Mouse (Mus musculus): Measurements from ENCODE around the gene 4930544D05Rik. TPM values are rescaled to one million over a fixed set of nuclear protein-coding genes. Genes with fewer than 3 reads are reported as not detected.

4930544D05Rik gene
- total RNA-seq, 1 experiment: 0.45 TPM

DNA sequence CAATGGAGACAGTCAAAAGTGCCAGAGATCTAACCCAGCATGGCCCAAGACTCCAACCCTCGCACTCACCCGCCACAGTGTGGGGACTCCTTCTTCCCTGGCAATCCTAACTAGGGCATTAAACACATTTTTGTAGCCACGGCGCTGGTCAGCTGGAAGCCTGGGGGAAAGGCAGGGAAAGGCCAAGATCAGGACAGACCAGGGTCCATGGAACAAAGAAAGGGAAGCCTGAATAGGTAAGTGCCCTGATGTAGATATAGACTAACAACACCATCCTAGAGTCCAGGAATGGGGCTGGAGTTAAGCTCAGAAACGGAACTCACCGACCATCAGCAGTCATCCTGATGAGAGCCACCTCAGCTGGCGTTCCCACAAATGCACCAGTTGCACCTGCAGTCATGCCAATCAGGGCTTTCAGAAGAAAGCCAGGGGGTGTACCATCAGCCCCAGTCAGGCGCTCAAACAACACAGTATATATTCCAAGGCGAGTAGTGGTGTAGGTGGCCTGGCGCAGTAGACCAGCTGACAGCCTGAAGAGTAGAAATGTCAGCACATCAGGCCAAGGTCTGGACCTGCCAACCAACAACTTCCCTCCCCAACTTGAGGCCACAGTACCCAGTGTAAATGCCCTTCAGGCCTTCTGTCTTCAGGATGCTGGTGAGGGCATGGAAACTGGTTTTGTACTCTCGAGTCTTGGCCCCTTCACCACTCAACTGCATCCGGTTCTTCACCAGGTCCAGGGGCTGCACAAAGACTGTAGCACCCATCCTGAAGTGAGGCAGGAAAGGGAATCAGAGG is 30.0 kb downstream of the 4930544D05Rik start:
- no peaks in the 10 kb centered on the region for H3K9me3 ChIP-seq (ENCODE audit: control insufficient read depth, insufficient read depth, low read depth, low read length)
- peaks cover 0 to 10% of the 10 kb centered on the region in 2 experiments; a peak in 2 of 4 replicates for H3K4me1 ChIP-seq (ENCODE audit: control insufficient read depth in 2 of 2, insufficient read depth in 2 of 2, low read length in 2 of 2, poor library complexity in 1 of 2)
- H3K4me3 ChIP-seq (ENCODE audit: insufficient read depth in 1 of 2, low read depth in 1 of 2, low read length in 2 of 2, poor library complexity in 1 of 2, severe bottlenecking in 1 of 2): peak overlapping the region; percentile 63 to 81
- no peak overlapping the region for H3K27ac ChIP-seq (ENCODE audit: insufficient read depth, low read depth, low read length, poor library complexity, severe bottlenecking)
- no peak for DNase-seq (ENCODE audit: low read depth, low spot score)
- peak overlapping the region; percentile 95 for H3K9ac ChIP-seq (ENCODE audit: insufficient read depth, low read depth, low read length, poor library complexity, severe bottlenecking)
- in situ Hi-C loops (cut with MboI; ENCODE audit: low sequenced_read_pairs in 2 of 2, unreplicated experiment in 2 of 2): no loop called here
- no peak for TF ChIP-seq ZNF384 (IDR thresholded peaks at IDR 0.05; ENCODE audit: low read depth, low read length)
- peaks cover 33% of the 10 kb centered on the region for H3K36me3 ChIP-seq (ENCODE audit: control insufficient read depth, insufficient read depth, low read length, poor library complexity, severe bottlenecking)

- no peaks in the 10 kb centered on the region for H3K9me3 ChIP-seq (ENCODE audit: control insufficient read depth, insufficient read depth, low read depth, low read length)
- peaks cover 38% of the 10 kb centered on the region for H3K36me3 ChIP-seq (ENCODE audit: control insufficient read depth, insufficient read depth, low read length, poor library complexity, severe bottlenecking)
- peak overlapping the region; percentile 63 to 81 for H3K4me3 ChIP-seq (ENCODE audit: insufficient read depth in 1 of 2, low read depth in 1 of 2, low read length in 2 of 2, poor library complexity in 1 of 2, severe bottlenecking in 1 of 2)
- DNase-seq (ENCODE audit: low read depth, low spot score): no peak
- peak overlapping the region; percentile 95 for H3K9ac ChIP-seq (ENCODE audit: insufficient read depth, low read depth, low read length, poor library complexity, severe bottlenecking)
- no peak for TF ChIP-seq HCFC1 (IDR thresholded peaks at IDR 0.05; ENCODE audit: borderline replicate concordance, insufficient read depth, low read length)
- no peak for TF ChIP-seq ZNF384 (IDR thresholded peaks at IDR 0.05; ENCODE audit: low read depth, low read length)
- TF ChIP-seq MAFK (IDR thresholded peaks at IDR 0.05; ENCODE audit: insufficient read depth, low read depth, low read length): no peak
- TF ChIP-seq CHD2 (IDR thresholded peaks at IDR 0.05; ENCODE audit: low read depth, low read length): no peak
- no peak for TF ChIP-seq ZC3H11A (IDR thresholded peaks at IDR 0.05; ENCODE audit: borderline replicate concordance, low read depth, low read length)
- H3K4me1 ChIP-seq (ENCODE audit: control insufficient read depth in 2 of 2, insufficient read depth in 2 of 2, low read length in 2 of 2, poor library complexity in 1 of 2): peaks cover 0 to 10% of the 10 kb centered on the region in 2 experiments; a peak in 2 of 4 replicates
- in situ Hi-C loops (cut with MboI; ENCODE audit: low sequenced_read_pairs in 2 of 2, unreplicated experiment in 2 of 2): no loop called here
- H3K27ac ChIP-seq (ENCODE audit: insufficient read depth, low read depth, low read length, poor library complexity, severe bottlenecking): peak overlapping the region; percentile 56
These were observed 30.6 kb downstream of the 4930544D05Rik start for GRCm38 (mm10) chr11:70646259-70646555.

DNA sequence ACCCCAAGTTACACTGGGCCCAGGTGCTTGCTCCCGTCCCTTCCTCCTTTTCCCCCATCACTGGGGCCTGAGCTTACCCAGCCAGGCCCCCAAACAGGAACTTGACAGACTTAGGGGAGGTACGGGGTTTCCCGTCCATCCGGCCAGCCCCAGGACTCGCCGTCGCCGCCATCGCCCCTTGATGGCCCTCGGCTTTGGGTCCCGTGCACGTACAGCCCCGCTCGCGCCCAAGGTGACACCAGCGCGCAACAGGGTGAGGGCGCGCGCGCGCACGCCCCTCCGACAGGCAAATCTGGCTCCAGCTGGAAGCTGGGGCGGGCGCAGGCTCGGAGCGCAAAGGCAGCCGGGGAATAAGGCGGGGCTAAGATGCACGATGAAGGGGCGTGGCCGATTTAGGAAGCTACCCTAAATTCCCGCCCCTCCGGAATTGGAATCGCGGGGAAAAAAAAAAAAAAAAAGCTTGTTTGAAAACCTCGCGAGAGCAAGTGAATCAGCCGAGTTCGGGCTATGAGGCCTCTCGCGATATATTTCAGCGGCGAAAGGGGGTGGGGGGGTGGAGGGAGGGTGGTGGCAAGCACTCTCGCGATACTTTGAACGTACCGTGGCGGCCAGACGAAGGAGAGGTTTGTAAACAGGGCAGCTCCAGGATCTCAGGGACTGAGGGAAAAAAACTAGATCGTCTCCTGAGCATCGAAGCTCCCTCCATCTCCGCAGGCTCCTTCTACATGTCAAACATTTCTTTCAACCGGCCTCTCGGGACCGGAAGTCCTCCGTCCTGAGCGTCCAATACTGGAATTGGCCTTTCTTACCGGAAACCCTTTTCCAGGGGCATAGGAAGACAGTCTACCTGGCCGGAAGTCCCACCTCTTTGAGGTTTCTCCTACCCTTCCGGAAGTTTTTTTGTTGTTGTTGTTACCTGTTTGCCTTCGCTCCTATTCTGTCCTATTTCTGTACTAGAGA is 31.3 kb downstream of the 4930544D05Rik start, which contains the start of the genes Rnf167 and Slc25a11:
Gene Rnf167 (plus strand): TSS at position 545 of the 960 bp plus-strand sequence.
Gene Slc25a11 (minus strand): TSS at position 789 of the 960 bp plus-strand sequence.
- in situ Hi-C loops (cut with MboI; ENCODE audit: low sequenced_read_pairs in 2 of 2, unreplicated experiment in 2 of 2): no loop called here
- Histone ChIP-seq H3K4me3 (ENCODE audit: insufficient read depth in 1 of 2, low read depth in 1 of 2, low read length in 2 of 2, poor library complexity in 1 of 2, severe bottlenecking in 1 of 2) (peak within 1 kb of the TSS; percentile 78 to 85), H3K27ac (ENCODE audit: insufficient read depth, low read depth, low read length, poor library complexity, severe bottlenecking) (peak within 1 kb of the TSS; percentile 96), H3K36me3 (ENCODE audit: control insufficient read depth, insufficient read depth, low read length, poor library complexity, severe bottlenecking) (peaks cover 45% of the 10 kb centered on the region), H3K9me3 (ENCODE audit: control insufficient read depth, insufficient read depth, low read depth, low read length) (no peaks in the 10 kb centered on the region), H3K9ac (ENCODE audit: insufficient read depth, low read depth, low read length, poor library complexity, severe bottlenecking) (peak within 1 kb of the TSS; percentile 95), H3K4me1 (ENCODE audit: control insufficient read depth in 2 of 2, insufficient read depth in 2 of 2, low read length in 2 of 2, poor library complexity in 1 of 2) (peaks cover 0 to 10% of the 10 kb centered on the region in 2 experiments; a peak in 2 of 4 replicates)
- peak; percentile 99 for TF ChIP-seq ZNF384 (IDR thresholded peaks at IDR 0.05; ENCODE audit: low read depth, low read length)
- TF ChIP-seq HCFC1 (IDR thresholded peaks at IDR 0.05; ENCODE audit: borderline replicate concordance, insufficient read depth, low read length): peak; percentile 59; the same call in 1 of the 2 replicates
- TF ChIP-seq CHD2 (IDR thresholded peaks at IDR 0.05; ENCODE audit: low read depth, low read length): peak; percentile 98
- no peak for TF ChIP-seq ZC3H11A (IDR thresholded peaks at IDR 0.05; ENCODE audit: borderline replicate concordance, low read depth, low read length)
- peak; percentile 100 for DNase-seq (ENCODE audit: low read depth, low spot score)

GRCm38 (mm10) chr11:70647716-70648420 is 32.2 kb downstream of the 4930544D05Rik start:
- TF ChIP-seq CHD2 (IDR thresholded peaks at IDR 0.05; ENCODE audit: low read depth, low read length) (no peak), HCFC1 (IDR thresholded peaks at IDR 0.05; ENCODE audit: borderline replicate concordance, insufficient read depth, low read length) (no peak), ZC3H11A (IDR thresholded peaks at IDR 0.05; ENCODE audit: borderline replicate concordance, low read depth, low read length) (no peak), ZNF384 (IDR thresholded peaks at IDR 0.05; ENCODE audit: low read depth, low read length) (no peak), MAFK (IDR thresholded peaks at IDR 0.05; ENCODE audit: insufficient read depth, low read depth, low read length) (no peak)
- no peak for DNase-seq (ENCODE audit: low read depth, low spot score)
- H3K4me1 ChIP-seq (ENCODE audit: control insufficient read depth in 2 of 2, insufficient read depth in 2 of 2, low read length in 2 of 2, poor library complexity in 1 of 2): peaks cover 0 to 10% of the 10 kb centered on the region in 2 experiments; a peak in 2 of 4 replicates
- in situ Hi-C loops (cut with MboI; ENCODE audit: low sequenced_read_pairs in 2 of 2, unreplicated experiment in 2 of 2): no loop called here
- H3K36me3 ChIP-seq (ENCODE audit: control insufficient read depth, insufficient read depth, low read length, poor library complexity, severe bottlenecking): peaks cover 54% of the 10 kb centered on the region
- no peaks in the 10 kb centered on the region for H3K9me3 ChIP-seq (ENCODE audit: control insufficient read depth, insufficient read depth, low read depth, low read length)
- peak overlapping the region; percentile 80 for H3K27ac ChIP-seq (ENCODE audit: insufficient read depth, low read depth, low read length, poor library complexity, severe bottlenecking)
- peak overlapping the region; percentile 95 for H3K9ac ChIP-seq (ENCODE audit: insufficient read depth, low read depth, low read length, poor library complexity, severe bottlenecking)
- H3K4me3 ChIP-seq (ENCODE audit: insufficient read depth in 1 of 2, low read depth in 1 of 2, low read length in 2 of 2, poor library complexity in 1 of 2, severe bottlenecking in 1 of 2): peak overlapping the region; percentile 78 to 85

Data from ES-E14 (cell line).